Mouse (Mus musculus): ENCODE measurements around the gene Rbbp5. TPM values are rescaled to one million over a fixed set of nuclear protein-coding genes. Genes with fewer than 3 reads are reported as not detected.

Rbbp5 gene
- polyA plus RNA-seq, 2 experiments, result 37.4 to 43.6 TPM

DNA sequence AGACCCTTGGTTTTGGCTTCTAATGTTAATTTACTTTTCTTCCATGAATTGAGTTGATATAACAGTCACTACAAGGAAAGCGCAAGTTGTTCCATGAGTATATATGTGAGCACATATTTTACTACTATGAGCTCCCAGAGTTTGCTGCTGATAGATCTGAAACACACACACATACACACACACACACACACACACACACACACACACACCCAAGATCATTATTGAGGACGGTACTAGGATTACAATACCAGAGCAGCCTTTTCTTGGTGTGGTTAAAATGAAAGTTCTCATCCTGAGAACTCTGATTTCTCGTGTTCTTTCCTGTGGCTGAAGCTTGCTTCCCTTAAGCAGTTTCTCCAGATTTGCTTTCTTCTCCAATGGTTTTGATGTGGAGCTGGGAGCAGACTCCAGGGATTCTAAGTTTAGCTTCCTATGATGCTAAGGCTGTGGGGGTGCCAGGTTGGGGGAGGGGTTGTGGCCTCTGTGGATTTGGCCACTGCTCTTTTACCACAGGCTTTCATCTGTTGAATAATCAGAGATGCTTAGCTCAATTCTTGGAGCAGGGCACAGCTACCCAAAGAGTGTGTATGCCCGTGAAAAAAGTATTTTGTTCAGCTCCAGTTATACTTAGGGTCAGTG, 40.7 kb upstream of the Rbbp5 start:
- no peak overlapping the region for H3K4me3 ChIP-seq (replicated peaks; ENCODE audit: low read length)
- H3K36me3 ChIP-seq (ENCODE audit: control insufficient read depth, insufficient read depth, low read length), result peaks cover 50% of the 10 kb centered on the region
- DNase-seq (ENCODE audit: low spot score), result no peak
- TF ChIP-seq POLR2A (IDR thresholded peaks at IDR 0.05; ENCODE audit: borderline replicate concordance, extremely low read depth, insufficient read depth, insufficient read length), result no peak
- no peak overlapping the region for H3K27ac ChIP-seq (replicated peaks; ENCODE audit: low read depth, low read length)
- H3K9me3 ChIP-seq (ENCODE audit: control insufficient read depth, low read length), result no peaks in the 10 kb centered on the region
- 0 out of 2 replicates have a peak, but pooled peaks cover 3% of the 10 kb centered on the region for H3K4me1 ChIP-seq (ENCODE audit: control insufficient read depth, insufficient read depth, low read length)
- 73% methylated on average over 4 of the region's 4 CpGs for WGBS
- no peak overlapping the region for H3K9ac ChIP-seq (ENCODE audit: low read depth, low read length, severe bottlenecking)
- H3K27me3 ChIP-seq (ENCODE audit: control insufficient read depth, insufficient read depth, low read length), result no peaks in the 10 kb centered on the region
- no peak for ATAC-seq (ENCODE audit: low FRiP score, low read depth)
- no peak overlapping the region for H3K4me2 ChIP-seq (replicated peaks; ENCODE audit: low read depth, low read length, severe bottlenecking)

DNA sequence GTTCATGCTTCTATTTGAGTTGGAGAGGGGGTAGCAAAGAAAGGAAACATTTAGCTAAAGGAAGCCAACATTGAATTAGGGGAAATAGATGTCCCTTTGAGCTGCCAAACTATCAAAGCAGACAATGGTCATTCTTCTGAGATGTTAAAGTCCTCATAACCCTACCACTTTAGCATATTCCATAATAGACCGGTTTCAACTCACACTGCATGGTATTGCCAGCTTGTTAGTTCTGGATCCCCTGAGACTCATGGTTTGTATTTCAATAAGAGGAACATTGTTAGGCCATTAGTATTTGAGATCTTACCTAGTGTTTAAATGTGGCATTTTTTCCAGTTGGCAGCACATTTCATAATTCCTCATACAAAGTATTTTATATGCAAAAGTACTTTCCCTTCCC, 40.2 kb upstream of the Rbbp5 start:
- no peak for TF ChIP-seq POLR2A (IDR thresholded peaks at IDR 0.05; ENCODE audit: borderline replicate concordance, extremely low read depth, insufficient read depth, insufficient read length)
- peaks cover 56% of the 10 kb centered on the region for H3K36me3 ChIP-seq (ENCODE audit: control insufficient read depth, insufficient read depth, low read length)
- H3K9ac ChIP-seq (ENCODE audit: low read depth, low read length, severe bottlenecking), result no peak overlapping the region
- H3K4me3 ChIP-seq (replicated peaks; ENCODE audit: low read length), result no peak overlapping the region
- H3K9me3 ChIP-seq (ENCODE audit: control insufficient read depth, low read length), result no peaks in the 10 kb centered on the region
- H3K27me3 ChIP-seq (ENCODE audit: control insufficient read depth, insufficient read depth, low read length), result no peaks in the 10 kb centered on the region
- no peak for ATAC-seq (ENCODE audit: low FRiP score, low read depth)
- DNase-seq (ENCODE audit: low spot score), result no peak
- no peak overlapping the region for H3K4me2 ChIP-seq (replicated peaks; ENCODE audit: low read depth, low read length, severe bottlenecking)
- no peak overlapping the region for H3K27ac ChIP-seq (replicated peaks; ENCODE audit: low read depth, low read length)
- 0 out of 2 replicates have a peak, but pooled peaks cover under 1% of the 10 kb centered on the region for H3K4me1 ChIP-seq (ENCODE audit: control insufficient read depth, insufficient read depth, low read length)
- WGBS, result 50% methylated on average over 1 of the region's 1 CpGs

- Histone ChIP-seq H3K36me3 (ENCODE audit: control insufficient read depth, insufficient read depth, low read length) (peaks cover 60% of the 10 kb centered on the region), H3K4me2 (replicated peaks; ENCODE audit: low read depth, low read length, severe bottlenecking) (no peak overlapping the region), H3K4me3 (replicated peaks; ENCODE audit: low read length) (no peak overlapping the region), H3K9me3 (ENCODE audit: control insufficient read depth, low read length) (no peaks in the 10 kb centered on the region), H3K4me1 (ENCODE audit: control insufficient read depth, insufficient read depth, low read length) (no peaks in the 10 kb centered on the region), H3K27ac (replicated peaks; ENCODE audit: low read depth, low read length) (no peak overlapping the region), H3K9ac (ENCODE audit: low read depth, low read length, severe bottlenecking) (no peak overlapping the region), H3K27me3 (ENCODE audit: control insufficient read depth, insufficient read depth, low read length) (no peaks in the 10 kb centered on the region)
- 85% methylated on average over 5 of the region's 5 CpGs for WGBS
- no peak for TF ChIP-seq POLR2A (IDR thresholded peaks at IDR 0.05; ENCODE audit: borderline replicate concordance, extremely low read depth, insufficient read depth, insufficient read length)
- ATAC-seq (ENCODE audit: low FRiP score, low read depth) (no peak), DNase-seq (ENCODE audit: low spot score) (no peak)
These were observed 39.8 kb upstream of the Rbbp5 start for GRCm38 (mm10) chr1:132437389-132437788.

GRCm38 (mm10) chr1:132440896-132441435, 36.2 kb upstream of the Rbbp5 start:
- DNase-seq (ENCODE audit: low spot score) (no peak), ATAC-seq (ENCODE audit: low FRiP score, low read depth) (no peak)
- no peak overlapping the region for H3K27ac ChIP-seq (replicated peaks; ENCODE audit: low read depth, low read length)
- H3K4me2 ChIP-seq (replicated peaks; ENCODE audit: low read depth, low read length, severe bottlenecking), result no peak overlapping the region
- H3K4me1 ChIP-seq (ENCODE audit: control insufficient read depth, insufficient read depth, low read length), result no peaks in the 10 kb centered on the region
- no peak overlapping the region for H3K9ac ChIP-seq (ENCODE audit: low read depth, low read length, severe bottlenecking)
- H3K27me3 ChIP-seq (ENCODE audit: control insufficient read depth, insufficient read depth, low read length), result no peaks in the 10 kb centered on the region
- TF ChIP-seq POLR2A (IDR thresholded peaks at IDR 0.05; ENCODE audit: borderline replicate concordance, extremely low read depth, insufficient read depth, insufficient read length), result no peak
- peaks cover 62% of the 10 kb centered on the region for H3K36me3 ChIP-seq (ENCODE audit: control insufficient read depth, insufficient read depth, low read length)
- 56% methylated on average over 1 of the region's 1 CpGs for WGBS
- H3K9me3 ChIP-seq (ENCODE audit: control insufficient read depth, low read length), result no peaks in the 10 kb centered on the region
- no peak overlapping the region for H3K4me3 ChIP-seq (replicated peaks; ENCODE audit: low read length)

GRCm38 (mm10) chr1:132449742-132450141, 27.4 kb upstream of the Rbbp5 start:
- 92% methylated on average over 7 of the region's 7 CpGs for WGBS

More at GRCm38 (mm10) chr1:132449742-132450141, 27.4 kb upstream of the Rbbp5 start:
- H3K27me3 ChIP-seq (ENCODE audit: control insufficient read depth, insufficient read depth, low read length), result no peaks in the 10 kb centered on the region
- DNase-seq (ENCODE audit: low spot score), result no peak
- H3K9ac ChIP-seq (ENCODE audit: low read depth, low read length, severe bottlenecking), result no peak overlapping the region
- no peak overlapping the region for H3K27ac ChIP-seq (replicated peaks; ENCODE audit: low read depth, low read length)
- H3K4me1 ChIP-seq (ENCODE audit: control insufficient read depth, insufficient read depth, low read length), result no peaks in the 10 kb centered on the region
- no peak overlapping the region for H3K4me3 ChIP-seq (replicated peaks; ENCODE audit: low read length)
- no peak for ATAC-seq (ENCODE audit: low FRiP score, low read depth)
- no peak overlapping the region for H3K4me2 ChIP-seq (replicated peaks; ENCODE audit: low read depth, low read length, severe bottlenecking)
- TF ChIP-seq POLR2A (IDR thresholded peaks at IDR 0.05; ENCODE audit: borderline replicate concordance, extremely low read depth, insufficient read depth, insufficient read length), result no peak
- H3K36me3 ChIP-seq (ENCODE audit: control insufficient read depth, insufficient read depth, low read length), result peaks cover 58% of the 10 kb centered on the region
- no peaks in the 10 kb centered on the region for H3K9me3 ChIP-seq (ENCODE audit: control insufficient read depth, low read length)

Measured in limb, embryonic 14.5 days (tissue).